Mouse (Mus musculus) heart, postnatal 4 days (tissue): ENCODE measurements around the gene Olfr926. TPM values are rescaled to one million over a fixed set of nuclear protein-coding genes. Genes with fewer than 3 reads are reported as not detected.
"Not testable (repeated sequence)": the region's sequence is repeated elsewhere in the genome, so short reads cannot be mapped to it uniquely, and the experiment has no call there.

Experiments
- DNase-seq: peaks from one replicate; pipeline ENCODE4 v3.0.0; 2021
- total RNA-seq, 2 experiments: library from RNA; stranded (reverse); gene quantifications; 2 replicates each; pipeline ENCODE4 v1.2.3; 2021

The Olfr926 gene
- not detected for total RNA-seq

DNA sequence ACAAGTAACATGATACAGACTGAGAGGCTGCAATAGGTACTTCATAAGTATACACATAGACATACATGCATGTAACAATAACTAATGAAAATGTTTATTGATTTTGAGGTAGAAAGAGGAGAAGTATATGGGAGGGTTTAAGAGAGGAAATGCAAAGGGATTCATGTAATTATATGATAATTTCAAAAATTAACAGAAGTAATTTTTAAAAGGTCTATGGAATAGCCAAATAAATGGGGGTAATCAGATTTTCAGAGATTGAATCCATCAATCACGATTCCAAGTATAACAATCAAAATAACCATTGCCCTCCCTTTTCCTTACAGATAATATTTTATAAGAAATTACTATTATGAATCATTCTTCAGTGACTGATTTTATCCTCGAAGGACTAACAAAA is at the start of gene Olfr926:
Gene Olfr926, plus strand, starts transcription at position 301 of the 400 bp plus-strand sequence.
- DNase-seq = no peak

DNA sequence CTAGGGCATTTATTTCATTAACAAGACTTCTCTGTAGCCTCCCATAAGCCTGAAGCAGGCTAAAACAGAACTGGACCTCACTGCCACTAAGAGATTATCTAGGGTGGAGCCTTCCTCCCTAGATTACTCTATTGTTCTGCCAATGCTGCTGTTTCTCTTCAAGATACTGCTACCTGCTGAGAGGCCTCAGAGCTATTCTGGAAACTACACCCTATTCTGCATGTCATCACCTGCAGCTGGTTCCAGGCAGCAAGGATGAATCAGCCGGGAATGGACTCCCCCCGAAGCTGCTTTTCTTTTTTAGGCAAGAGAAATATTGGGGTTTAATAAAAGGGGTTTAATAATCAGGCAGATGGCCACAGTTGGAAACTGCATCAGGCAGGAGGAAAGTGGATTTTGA is 43.9 kb upstream of the Olfr926 start:
- DNase-seq = no peak

DNA sequence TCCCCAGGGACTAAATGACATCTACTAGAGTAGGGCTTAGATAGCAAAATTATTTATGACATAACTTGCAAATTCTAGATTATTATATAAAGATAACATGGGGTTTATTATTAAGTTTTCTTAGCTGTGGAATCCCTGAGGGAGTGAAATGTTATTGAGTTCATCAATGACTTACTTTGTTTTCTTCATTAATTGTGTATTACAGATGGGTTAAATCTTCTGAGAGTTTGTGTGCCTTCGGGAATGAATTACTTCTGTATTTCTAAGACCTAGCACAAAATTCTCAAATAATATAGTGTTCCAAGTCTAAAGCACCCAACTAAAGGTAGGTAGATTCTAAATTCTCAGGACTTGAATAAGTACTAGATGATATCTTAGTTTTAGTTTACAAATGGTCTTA is 32.8 kb upstream of the Olfr926 start, which contains the start of gene Olfr924:
Gene Olfr924, plus strand, starts transcription at position 301 of the 400 bp plus-strand sequence.
- no peak for DNase-seq

DNA sequence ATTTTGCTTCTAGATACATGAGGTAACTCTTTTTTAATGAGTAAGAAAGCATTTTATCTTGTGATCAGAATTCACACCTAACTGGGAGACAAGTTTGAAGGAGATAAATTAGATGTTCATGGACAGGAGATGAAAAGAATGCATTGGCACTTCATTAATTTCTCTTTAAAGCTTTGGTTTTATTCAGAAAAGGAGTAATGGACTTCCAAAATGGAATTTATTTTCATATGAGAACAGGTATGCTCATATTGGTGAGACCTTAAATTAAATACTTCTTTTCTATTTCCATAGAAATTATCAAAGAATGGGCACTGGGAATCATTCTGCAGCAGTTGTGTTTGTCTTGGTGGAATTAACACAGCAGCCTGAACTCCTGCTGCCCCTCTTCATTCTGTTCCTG is 22.2 kb upstream of the Olfr926 start, which contains the start of gene Olfr26:
Gene Olfr26, plus strand, starts transcription at position 301 of the 400 bp plus-strand sequence.
- no peak for DNase-seq

DNA sequence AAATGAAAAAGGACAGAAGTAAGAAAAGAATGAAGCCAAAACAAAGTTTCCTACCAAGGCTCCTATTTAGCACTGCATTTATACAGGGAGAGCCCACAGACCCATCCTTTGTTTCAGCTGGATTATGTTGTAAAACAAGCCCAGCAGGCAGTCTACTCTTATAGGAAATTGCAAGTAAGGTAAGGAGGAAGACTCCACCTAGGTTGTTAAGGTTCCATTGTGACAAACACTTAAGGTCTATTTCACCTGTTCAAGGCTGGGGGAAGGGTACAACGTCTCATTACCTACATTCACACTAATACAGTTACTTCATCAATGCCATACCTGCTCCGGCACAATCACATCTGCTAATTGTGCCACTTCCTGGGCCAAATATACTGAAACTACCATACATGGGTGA is 2.0 kb upstream of the Olfr926 start:
- not testable (repeated sequence) for DNase-seq

Other genes with a start within 250 kb of the Olfr926 start
- gene Olfr916, start 217.3 kb upstream of the Olfr926 start, total RNA-seq = not detected
- gene Olfr917, start 211.3 kb upstream of the Olfr926 start, total RNA-seq = not detected
- not detected for gene Olfr918, start 202.5 kb upstream of the Olfr926 start, total RNA-seq
- gene Olfr919, start 173.5 kb upstream of the Olfr926 start, total RNA-seq = not detected
- gene Vwa5a, start 158.9 kb upstream of the Olfr926 start, total RNA-seq = 10 to 100 TPM; 25.9 to 27.5 TPM
- gene Olfr920, start 124.8 kb upstream of the Olfr926 start, total RNA-seq = under 1 TPM; 0.07 to 0.14 TPM
- not detected for gene Olfr921, start 104.1 kb upstream of the Olfr926 start, total RNA-seq
- gene Olfr922, start 62.5 kb upstream of the Olfr926 start, total RNA-seq = not detected
- not detected for gene Olfr923, start 50.6 kb upstream of the Olfr926 start, total RNA-seq
- not detected for gene Olfr924, start 32.7 kb upstream of the Olfr926 start, total RNA-seq
- gene Olfr26, start 22.1 kb upstream of the Olfr926 start, total RNA-seq = not detected
- not detected for gene Olfr930, start 52.7 kb downstream of the Olfr926 start, total RNA-seq
- not detected for gene Olfr933, start 95.2 kb downstream of the Olfr926 start, total RNA-seq
- gene Olfr934, start 111.2 kb downstream of the Olfr926 start, total RNA-seq = not detected
- gene Olfr935, start 122.6 kb downstream of the Olfr926 start, total RNA-seq = not detected
- gene Olfr146, start 146.3 kb downstream of the Olfr926 start, total RNA-seq = not detected
- gene Olfr937, start 187.8 kb downstream of the Olfr926 start, total RNA-seq = not detected
- not detected for gene Olfr938, start 201.8 kb downstream of the Olfr926 start, total RNA-seq